11 mouse cellular contexts compared by ENCODE assay signal in genomic region chr5:36120931-36121341, GRCm38 (mm10).
DNase-seq lines count a peak whose midpoint lies in the region; ATAC-seq lines count a peak whose summit lies in the region.
"Had no signal": no experiment of that assay in that cellular context is flagged by ENCODE, and none has a peak within 500 bp of the region (broad histone marks: within the 10 kb centered on the region; RNA-seq: fewer than 3 reads in every experiment).

No protein-coding gene starts in this region.

- H3K27me3 ChIP-seq in stomach, embryonic 15.5 days (replicated peaks) = no peaks in the 10 kb centered on the region
- H3K27me3 ChIP-seq: liver, embryonic 13.5 days; neural tube, embryonic 12.5 days had no signal

- no peak overlapping the region for H3K4me2 ChIP-seq in stomach, embryonic 15.5 days
- H3K4me2 ChIP-seq: liver, embryonic 13.5 days; neural tube, embryonic 12.5 days had no signal

- 0 out of 2 replicates have a peak, but pooled peaks have one; percentile 35 for ATAC-seq in stomach, embryonic 15.5 days (ENCODE audit: insufficient read depth, low FRiP score, low read depth)
- ATAC-seq: Patski had no signal

- H3K36me3 ChIP-seq in stomach, embryonic 15.5 days = no peaks in the 10 kb centered on the region
- H3K36me3 ChIP-seq: liver, embryonic 13.5 days; neural tube, embryonic 12.5 days had no signal

- no peak overlapping the region for H3K9ac ChIP-seq in stomach, embryonic 15.5 days
- H3K9ac ChIP-seq: liver, embryonic 13.5 days; neural tube, embryonic 12.5 days had no signal

- no peak overlapping the region for H3K4me3 ChIP-seq in stomach, embryonic 15.5 days (replicated peaks)
- H3K4me3 ChIP-seq: liver, embryonic 13.5 days; neural tube, embryonic 12.5 days had no signal

- peak; percentile 17 for DNase-seq in adrenal gland, adult 2 months
- no peak for DNase-seq in adrenal gland, adult 18-20 months (ENCODE audit: low spot score in 2 of 2)
- peak; percentile 32 to 40 for DNase-seq in lung, adult 18-20 months
- no peak for DNase-seq in lung, postnatal 25 days (ENCODE audit: low spot score)
- peak; percentile 46 for DNase-seq in kidney, postnatal 10 days
- DNase-seq in spleen, postnatal 10 days (ENCODE audit: low spot score in 2 of 2) = no peak
- DNase-seq in frontal cortex, postnatal 25 days (ENCODE audit: low spot score in 2 of 2) = no peak
- DNase-seq: liver, embryonic 13.5 days had no signal

- 36% methylated on average over 3 of the region's 3 CpGs for WGBS in stomach, embryonic 15.5 days

- peaks cover 14% of the 10 kb centered on the region; the same call in 1 of the 2 replicates for H3K4me1 ChIP-seq in stomach, embryonic 15.5 days

- H3K27ac ChIP-seq in stomach, embryonic 15.5 days = no peak overlapping the region
- H3K27ac ChIP-seq: liver, embryonic 13.5 days; neural tube, embryonic 12.5 days had no signal

- H3K9me3 ChIP-seq in stomach, embryonic 15.5 days = no peaks in the 10 kb centered on the region
- H3K9me3 ChIP-seq: liver, embryonic 13.5 days; neural tube, embryonic 12.5 days had no signal

Comparison
In these comparisons a context has a peak if more than half of its experiments do, and no peak if none do; other contexts are left out.
1. DNase-seq: peak in adrenal gland, adult 2 months (single experiment), lung, adult 18-20 months (2 of 2) and kidney, postnatal 10 days (single experiment); none in adrenal gland, adult 18-20 months (0 of 2), lung, postnatal 25 days (single experiment), spleen, postnatal 10 days (0 of 2) and frontal cortex, postnatal 25 days (0 of 2).